Mouse (Mus musculus) 416B (cell line): ENCODE measurements around the gene Cenpp.

Experiments used
- DNase-seq: peaks from one replicate; pipeline ENCODE4 v3.0.0; 2011; ENCODE audit warnings: low read depth

Cenpp gene

GRCm38 (mm10) chr13:49652481-49653179, at the start of gene Cenpp, which contains the start of gene Nol8:
TSS of gene Cenpp (minus strand) at chr13:49652785.
TSS of gene Nol8 (plus strand) at chr13:49653078.
- peak; percentile 99 for DNase-seq

DNA sequence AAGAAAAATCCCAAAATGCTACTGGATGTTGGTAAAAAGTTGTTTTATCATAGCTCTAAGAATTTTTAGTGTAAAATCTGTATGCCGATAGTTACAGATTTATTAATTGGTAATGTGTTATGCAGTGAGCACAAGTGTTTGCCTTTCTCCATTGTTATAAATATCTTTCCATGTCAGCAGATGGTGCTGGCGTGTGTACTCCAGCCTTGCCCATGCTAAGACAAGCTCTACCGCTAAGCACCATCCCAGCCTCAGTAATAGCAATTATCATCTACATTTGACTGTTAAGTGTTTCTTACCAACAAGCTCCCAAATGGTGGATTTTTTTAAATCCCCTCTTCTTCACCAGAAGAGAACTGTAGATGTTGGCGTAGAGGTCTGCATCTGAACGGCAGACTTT, 38.5 kb upstream of the Cenpp start:
- no peak for DNase-seq

GRCm38 (mm10) chr13:49684266-49684665, 31.7 kb upstream of the Cenpp start:
- no peak for DNase-seq

DNA sequence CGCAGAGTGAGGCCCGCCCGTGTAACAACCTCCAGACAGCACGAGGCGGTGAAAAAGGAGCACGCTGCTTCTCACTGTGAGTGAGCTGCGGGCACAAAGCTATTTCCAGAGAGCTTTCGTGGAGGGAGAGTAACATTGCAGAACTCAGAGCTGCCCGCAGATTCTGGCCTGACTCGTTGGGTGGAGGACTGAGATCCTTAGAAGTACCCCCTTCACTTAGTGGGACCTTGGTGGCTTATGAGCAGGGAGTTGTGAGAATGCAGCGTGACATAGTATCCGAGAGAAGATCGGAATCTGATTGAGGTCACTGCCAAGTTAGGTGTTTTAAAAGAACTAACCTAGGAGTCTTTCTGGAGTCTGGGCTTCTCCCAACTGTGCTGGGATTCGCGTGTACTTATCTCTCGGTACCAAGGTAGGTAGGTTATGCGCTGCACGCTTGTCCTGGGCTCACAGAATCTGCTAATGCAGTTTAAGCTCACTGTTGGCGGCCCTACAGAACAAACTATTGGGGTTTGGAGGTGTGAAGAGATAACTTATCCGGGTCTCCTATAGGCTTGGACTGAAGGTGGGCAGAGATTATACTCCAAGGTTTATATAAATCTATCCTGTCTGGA, 29.8 kb upstream of the Cenpp start:
- DNase-seq, result no peak

DNA sequence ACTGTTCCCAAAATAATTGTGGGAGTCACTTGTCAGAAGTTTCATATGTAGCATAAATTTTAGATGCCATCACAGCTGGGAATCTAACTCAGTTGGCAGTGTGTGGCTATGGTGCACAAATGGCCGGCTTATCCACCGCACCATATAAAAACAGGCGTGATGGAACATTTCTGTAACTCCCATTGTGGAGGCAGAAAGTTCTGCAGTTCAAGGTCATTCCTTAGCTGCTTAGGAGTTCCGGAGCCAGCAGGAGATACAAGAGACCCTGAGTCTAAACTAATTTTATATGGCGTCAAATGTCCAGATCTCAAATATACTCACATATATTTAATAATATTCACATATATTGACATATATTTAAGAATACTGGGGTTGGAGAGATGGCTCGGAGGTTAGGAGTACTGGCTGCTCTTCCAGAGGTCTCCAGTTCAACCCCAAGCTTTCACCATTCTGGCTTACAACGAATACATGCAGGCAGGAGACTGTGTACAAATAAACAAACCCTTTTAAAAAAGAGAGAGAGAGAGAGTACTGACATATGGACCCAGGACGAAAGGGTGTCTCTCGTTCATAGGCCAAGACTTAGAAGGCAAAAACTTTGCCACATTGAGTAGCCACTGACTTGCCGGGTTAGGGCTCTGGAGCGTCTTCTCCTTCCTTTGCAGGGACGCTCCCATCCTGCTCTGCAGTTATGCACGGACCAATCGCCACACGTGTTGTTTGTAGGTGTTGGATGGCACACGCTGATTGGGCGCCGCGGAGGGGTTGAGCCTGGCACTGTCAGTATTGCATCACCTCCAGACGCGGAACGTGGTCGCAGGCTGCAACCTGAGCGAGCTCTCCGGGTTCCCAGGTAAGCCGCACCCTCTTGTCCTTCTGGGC, 29.0 kb upstream of the Cenpp start, which contains the start of gene Iars:
Iars (plus strand) TSS at position 750 of the 882 bp plus-strand sequence.
- DNase-seq, result peak; percentile 98

GRCm38 (mm10) chr13:49677793-49678192, 25.2 kb upstream of the Cenpp start:
- peak; percentile 19 for DNase-seq

DNA sequence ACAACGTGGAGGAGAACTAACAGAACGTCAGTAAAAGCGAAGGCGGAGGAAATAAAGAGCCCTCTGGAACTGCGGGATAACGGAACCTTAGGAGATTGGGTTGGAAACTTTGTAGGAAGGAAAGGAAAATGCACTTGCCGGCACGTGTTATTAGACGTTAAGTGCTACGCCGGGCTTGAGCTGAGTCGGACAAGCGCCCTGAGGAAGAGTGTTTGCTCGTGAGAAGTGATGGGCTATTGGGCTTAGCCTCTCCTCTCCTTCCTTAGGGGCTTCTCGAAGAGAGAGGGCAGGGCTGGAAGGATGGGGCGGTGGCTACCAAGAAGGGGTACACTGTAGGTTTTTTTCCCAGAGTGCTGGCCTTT, 576 bp upstream of the Cenpp start:
- DNase-seq, result no peak

GRCm38 (mm10) chr13:49651781-49652351, 719 bp downstream of the Cenpp start:
- DNase-seq, result no peak

- DNase-seq, result peak; percentile 58
Measured at GRCm38 (mm10) chr13:49651136-49651535, 1.4 kb downstream of the Cenpp start.

GRCm38 (mm10) chr13:49646019-49646418, 6.6 kb downstream of the Cenpp start:
- no peak for DNase-seq

DNA sequence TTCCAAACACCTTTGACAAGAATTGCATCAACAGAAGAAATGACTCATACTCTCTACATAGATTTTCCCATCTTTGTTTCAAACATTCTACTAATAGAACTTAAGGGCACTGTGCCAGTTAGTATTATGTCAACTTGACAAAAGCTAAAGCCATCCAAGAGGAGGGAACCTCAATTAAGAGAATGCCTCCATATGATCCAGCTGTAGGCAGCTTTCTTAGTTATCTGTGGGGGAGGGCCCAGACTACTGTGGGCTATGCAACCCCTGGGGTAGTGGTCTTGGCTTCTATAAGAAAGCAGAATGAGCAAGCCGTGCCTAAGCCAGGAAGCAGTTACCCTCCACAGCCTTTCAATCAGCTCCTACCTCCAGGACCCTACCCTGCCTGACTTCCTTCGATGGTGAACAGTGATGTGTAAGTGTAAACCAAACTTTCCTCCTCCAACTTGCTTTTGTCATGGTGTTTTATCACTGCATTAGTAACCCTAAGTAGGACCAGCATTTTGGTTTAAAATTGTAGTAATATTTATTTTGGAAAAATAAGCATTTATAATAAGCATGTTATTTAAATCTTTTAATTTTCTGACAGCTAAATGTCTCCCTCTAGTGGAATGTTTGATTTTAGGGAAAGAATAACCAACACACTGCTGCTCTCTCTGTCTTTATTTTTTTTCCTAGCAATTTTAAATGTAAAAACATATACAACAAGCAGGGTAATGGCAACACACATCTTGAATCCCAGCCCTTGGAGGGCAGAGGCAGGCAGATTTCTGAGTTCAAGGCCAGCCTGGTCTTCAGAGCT, 7.7 kb downstream of the Cenpp start:
- peak; percentile 69 for DNase-seq

- DNase-seq, result no peak
Measured at GRCm38 (mm10) chr13:49643669-49644362, 8.8 kb downstream of the Cenpp start.

DNA sequence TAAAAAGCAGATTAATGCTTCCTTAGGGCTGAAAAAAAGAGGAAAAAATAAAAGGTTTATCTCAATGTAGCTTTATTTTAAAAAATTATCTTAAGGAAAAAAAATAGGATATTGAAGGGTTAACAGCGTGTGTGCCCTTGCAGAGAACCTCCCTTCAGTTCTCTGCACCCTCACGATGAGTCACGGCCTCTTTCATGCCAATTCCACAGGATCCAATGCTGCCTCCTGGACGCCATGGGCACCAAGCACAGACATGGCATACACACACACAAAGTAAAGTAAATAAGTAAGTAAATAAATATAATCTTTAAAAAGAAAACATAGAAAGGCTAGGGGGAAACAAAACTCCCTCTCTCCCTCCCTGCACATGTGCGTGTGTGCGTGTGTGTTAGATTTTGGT, 9.9 kb downstream of the Cenpp start:
- DNase-seq, result peak; percentile 39

GRCm38 (mm10) chr13:49639965-49640364, 12.6 kb downstream of the Cenpp start:
- no peak for DNase-seq

DNA sequence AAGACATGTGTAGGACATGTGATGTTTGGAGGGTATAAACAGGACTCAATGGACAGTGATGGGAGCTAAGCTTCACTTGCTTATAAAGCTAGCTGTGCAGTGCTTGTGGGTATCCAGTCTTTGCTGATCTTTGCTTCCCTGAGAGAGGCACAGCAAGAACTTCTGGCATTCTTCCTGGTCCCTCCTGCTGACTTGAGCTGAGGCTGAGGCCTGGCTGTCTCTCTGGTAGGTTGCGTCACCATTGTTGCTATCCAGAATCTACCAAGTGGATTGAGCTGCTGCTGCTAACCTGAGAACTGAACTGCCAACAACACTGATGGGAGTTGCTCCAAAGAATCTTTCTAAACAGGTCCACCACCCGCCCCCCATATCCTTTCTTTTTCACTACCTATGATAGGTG, 23.5 kb downstream of the Cenpp start:
- DNase-seq, result peak; percentile 25

- peak; percentile 59 for DNase-seq
Measured at GRCm38 (mm10) chr13:49628167-49628566, 24.4 kb downstream of the Cenpp start.

DNA sequence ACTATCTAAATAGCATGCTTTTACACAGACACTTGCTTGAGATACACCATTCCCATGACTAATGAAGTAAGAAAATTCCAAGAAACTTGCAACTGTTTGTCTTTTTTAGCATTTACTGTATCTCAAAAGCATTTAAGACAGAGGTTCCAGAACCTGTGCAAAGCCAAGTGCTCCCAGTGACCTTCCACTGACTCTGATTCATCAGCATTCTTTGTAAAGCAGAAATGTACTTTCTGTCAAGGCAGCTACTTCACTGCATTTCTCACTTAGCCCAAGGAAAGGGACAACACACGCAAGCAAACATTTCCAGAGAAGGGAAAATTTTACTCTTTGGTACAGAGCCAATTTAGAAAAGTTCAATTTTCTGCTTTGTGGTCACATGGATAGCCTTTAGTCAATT, 29.4 kb downstream of the Cenpp start:
- no peak for DNase-seq

- DNase-seq, result peak; percentile 46
Measured at GRCm38 (mm10) chr13:49618365-49618764, 34.2 kb downstream of the Cenpp start.

DNA sequence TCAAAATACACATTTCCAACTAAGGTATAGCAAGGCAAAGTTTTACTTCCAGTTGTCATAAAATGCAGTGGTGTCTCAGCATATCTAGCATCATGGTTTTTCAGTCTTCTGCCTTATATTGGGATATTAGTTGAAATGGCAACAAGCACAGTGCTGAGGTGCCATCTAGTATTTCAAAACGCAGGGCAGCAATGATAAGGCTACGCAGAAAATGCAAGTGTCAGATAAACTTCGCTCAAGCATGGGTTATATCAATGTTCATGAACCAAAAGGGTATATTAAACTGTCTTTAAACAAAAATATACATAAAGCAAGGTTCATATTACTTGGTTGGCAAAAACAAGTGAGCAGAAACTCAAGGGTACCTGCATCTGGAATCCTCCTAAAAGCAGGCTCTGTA, 35.6 kb downstream of the Cenpp start:
- DNase-seq, result no peak

DNA sequence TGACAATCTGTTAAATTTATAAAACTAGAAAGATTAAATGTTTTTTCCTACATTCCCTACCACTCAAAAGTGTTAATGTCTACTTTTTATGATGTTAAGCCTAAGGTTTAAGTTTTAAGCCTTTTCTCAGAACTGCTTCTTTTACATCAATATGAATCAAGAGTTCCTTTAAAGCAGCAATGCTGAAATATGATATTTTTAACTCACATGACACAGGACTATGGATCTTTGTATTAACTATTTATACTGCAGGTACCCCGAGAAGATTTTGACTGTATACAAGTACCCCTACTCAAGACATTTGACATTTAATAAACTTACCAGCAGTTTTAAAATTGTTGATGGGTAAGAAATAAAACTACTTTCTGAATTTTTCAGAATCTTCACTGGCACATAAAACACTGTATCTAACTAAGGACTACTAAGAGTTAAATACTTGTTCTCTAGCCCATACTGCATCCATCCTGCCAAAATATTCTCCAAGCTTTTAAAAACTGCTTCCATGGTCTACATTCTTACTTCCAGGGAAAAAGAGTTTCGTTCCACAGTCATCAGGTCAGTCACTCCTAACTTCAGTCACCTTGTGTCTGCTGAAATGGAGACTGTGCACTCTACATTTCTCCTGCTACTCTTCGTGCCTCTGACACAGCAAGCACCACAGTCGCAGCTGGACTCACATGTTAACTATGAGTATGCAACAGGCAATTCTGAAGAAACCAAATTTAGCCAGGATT, 43.8 kb downstream of the Cenpp start:
- no peak for DNase-seq
